Mouse (Mus musculus) forebrain, embryonic 14.5 days (tissue): ENCODE data around the gene Ssh1. TPM values are rescaled to one million over a fixed set of nuclear protein-coding genes. Genes with fewer than 3 reads are reported as not detected.

ENCODE experiments used
- ATAC-seq: fragments of 200-750 bp; cut with Nextera tagmentation; 2 replicates; pipeline ENCODE4 v1.8.0; 2017; ENCODE audit warnings: mild to moderate bottlenecking, moderate library complexity
- DNase-seq: peaks from one replicate; pipeline ENCODE4 v3.0.0-alpha.2; 2015; ENCODE audit warnings: low spot score
- H3K27ac ChIP-seq: fragments of 300-500 bp; sonication (generic); 2 replicates; pipeline ENCODE4 v1.5.1; 2014; ENCODE audit warnings: low read depth, mild to moderate bottlenecking, control low read depth, low read length, moderate library complexity
- H3K27me3 ChIP-seq: fragments of 300-500 bp; sonication (generic); replicated peaks from 2 replicates; pipeline ENCODE4 v1.6.1; 2014; ENCODE audit warnings: low read length, control low read depth, mixed read lengths; ENCODE audit not compliant: control insufficient read depth, insufficient read depth
- H3K36me3 ChIP-seq: fragments of 300-500 bp; sonication (generic); 2 replicates; pipeline ENCODE4 v1.6.1; 2014; ENCODE audit warnings: low read length, control low read depth; ENCODE audit not compliant: control insufficient read depth, insufficient read depth
- H3K4me1 ChIP-seq: fragments of 300-500 bp; sonication (generic); 2 replicates; pipeline ENCODE4 v1.6.1; 2014; ENCODE audit warnings: antibody characterized with exemption, low read length, control low read depth; ENCODE audit not compliant: control insufficient read depth, insufficient read depth
- H3K4me2 ChIP-seq: fragments of 300-500 bp; sonication (generic); 2 replicates; pipeline ENCODE4 v1.6.1; 2014; ENCODE audit warnings: mild to moderate bottlenecking, control low read depth, low read length
- H3K4me3 ChIP-seq: fragments of 300-500 bp; sonication (generic); 2 replicates; pipeline ENCODE4 v1.5.1; 2014; ENCODE audit warnings: low read depth, low read length, control low read depth
- H3K9ac ChIP-seq: fragments of 300-500 bp; sonication (generic); 2 replicates; pipeline ENCODE4 v1.6.1; 2014; ENCODE audit warnings: mild to moderate bottlenecking, low read length, control low read depth, moderate library complexity
- H3K9me3 ChIP-seq: fragments of 300-500 bp; sonication (generic); replicated peaks from 2 replicates; pipeline ENCODE4 v1.6.1; 2016; ENCODE audit warnings: low read length, control low read depth, mixed read lengths; ENCODE audit not compliant: control insufficient read depth
- WGBS: fragments of 180-500 bp; shearing (Covaris S2); extraction: QIAGEN DNeasy Blood & Tissue Kit; methylation state at CpG from one replicate; pipeline ENCODE4 v1.1.7; 2014; 5-methylcytosine and 5-hydroxymethylcytosine counted together
- polyA plus RNA-seq: library from polyadenylated mRNA; unstranded; fragments of >200 nt; fragmentation: Nextera tagmentation; extraction: Ambion mirVana; gene quantifications from 2 replicates; pipeline ENCODE4 v1.2.1, GENCODE M21; 2014

Ssh1 gene
- polyA plus RNA-seq, 1 experiment from 2014 or later = 16.0 TPM

GRCm38 (mm10) chr5:114028111-114028510 lies 34.4 kb upstream of the Ssh1 start:
- ATAC-seq = no peak
- no peaks in the 10 kb centered on the region for H3K4me1 ChIP-seq
- no peaks in the 10 kb centered on the region for H3K9me3 ChIP-seq
- H3K9ac ChIP-seq = no peak overlapping the region
- peaks cover 14% of the 10 kb centered on the region; the same call in 1 of the 2 replicates for H3K36me3 ChIP-seq
- no peaks in the 10 kb centered on the region for H3K27me3 ChIP-seq
- 87% methylated on average over 12 of the region's 12 CpGs for WGBS
- no peak for DNase-seq
- no peak overlapping the region for H3K27ac ChIP-seq
- H3K4me3 ChIP-seq = no peak overlapping the region
- no peak overlapping the region for H3K4me2 ChIP-seq

GRCm38 (mm10) chr5:114027217-114027944 lies 33.7 kb upstream of the Ssh1 start:
- H3K36me3 ChIP-seq = peaks cover 14% of the 10 kb centered on the region; the same call in 1 of the 2 replicates

GRCm38 (mm10) chr5:114024885-114025284 lies 31.2 kb upstream of the Ssh1 start:
- Histone ChIP-seq H3K4me3 (no peak overlapping the region), H3K9ac (no peak overlapping the region), H3K9me3 (no peaks in the 10 kb centered on the region), H3K4me1 (no peaks in the 10 kb centered on the region), H3K27me3 (no peaks in the 10 kb centered on the region), H3K4me2 (peak overlapping the region; percentile 14; the same call in 1 of the 2 replicates), H3K27ac (no peak overlapping the region), H3K36me3 (peaks cover 8% of the 10 kb centered on the region; the same call in 1 of the 2 replicates)
- DNase-seq = no peak
- ATAC-seq = no peak
- 9% methylated on average over 10 of the region's 10 CpGs for WGBS

More at GRCm38 (mm10) chr5:114027217-114027944, 33.7 kb upstream of the Ssh1 start:
- Histone ChIP-seq H3K9ac (no peak overlapping the region), H3K4me3 (no peak overlapping the region), H3K27me3 (no peaks in the 10 kb centered on the region), H3K27ac (no peak overlapping the region), H3K4me1 (no peaks in the 10 kb centered on the region), H3K9me3 (no peaks in the 10 kb centered on the region), H3K4me2 (no peak overlapping the region)
- WGBS = 89% methylated on average over 12 of the region's 12 CpGs
- DNase-seq = no peak
- ATAC-seq = no peak

GRCm38 (mm10) chr5:114024390-114024789 lies 30.7 kb upstream of the Ssh1 start:
- no peaks in the 10 kb centered on the region for H3K4me1 ChIP-seq
- no peak overlapping the region for H3K9ac ChIP-seq
- no peak overlapping the region for H3K27ac ChIP-seq
- WGBS = 56% methylated on average over 6 of the region's 6 CpGs
- no peak for ATAC-seq
- H3K4me2 ChIP-seq = peak overlapping the region; percentile 14; the same call in 1 of the 2 replicates
- no peak overlapping the region for H3K4me3 ChIP-seq
- DNase-seq = no peak
- peaks cover 8% of the 10 kb centered on the region; the same call in 1 of the 2 replicates for H3K36me3 ChIP-seq
- no peaks in the 10 kb centered on the region for H3K27me3 ChIP-seq
- H3K9me3 ChIP-seq = no peaks in the 10 kb centered on the region

GRCm38 (mm10) chr5:114015121-114015520 lies 21.4 kb upstream of the Ssh1 start:
- ATAC-seq = no peak
- 71% methylated on average over 7 of the region's 7 CpGs for WGBS
- Histone ChIP-seq H3K9me3 (no peaks in the 10 kb centered on the region), H3K36me3 (no peaks in the 10 kb centered on the region), H3K27ac (no peak overlapping the region), H3K4me2 (no peak overlapping the region), H3K27me3 (no peaks in the 10 kb centered on the region), H3K4me1 (no peaks in the 10 kb centered on the region), H3K9ac (no peak overlapping the region), H3K4me3 (no peak overlapping the region)
- DNase-seq = no peak

- Histone ChIP-seq H3K9me3 (no peaks in the 10 kb centered on the region), H3K36me3 (no peaks in the 10 kb centered on the region), H3K4me1 (no peaks in the 10 kb centered on the region), H3K4me3 (no peak overlapping the region), H3K4me2 (no peak overlapping the region), H3K27me3 (no peaks in the 10 kb centered on the region), H3K27ac (no peak overlapping the region), H3K9ac (no peak overlapping the region)
- 77% methylated on average over 4 of the region's 4 CpGs for WGBS
- ATAC-seq (no peak), DNase-seq (no peak)
These were observed 15.4 kb upstream of the Ssh1 start for GRCm38 (mm10) chr5:114009049-114009448.

GRCm38 (mm10) chr5:114007753-114008453 lies 14.2 kb upstream of the Ssh1 start:
- 69% methylated on average over 12 of the region's 12 CpGs for WGBS
- H3K27me3 ChIP-seq = no peaks in the 10 kb centered on the region
- H3K27ac ChIP-seq = no peak overlapping the region
- H3K36me3 ChIP-seq = no peaks in the 10 kb centered on the region
- H3K9me3 ChIP-seq = no peaks in the 10 kb centered on the region
- no peak for ATAC-seq
- H3K4me1 ChIP-seq = no peaks in the 10 kb centered on the region
- no peak overlapping the region for H3K4me2 ChIP-seq
- no peak overlapping the region for H3K9ac ChIP-seq
- H3K4me3 ChIP-seq = no peak overlapping the region
- no peak for DNase-seq

GRCm38 (mm10) chr5:114006974-114007373 lies 13.3 kb upstream of the Ssh1 start:
- WGBS = 82% methylated on average over 4 of the region's 4 CpGs

GRCm38 (mm10) chr5:114005100-114005499 lies 11.4 kb upstream of the Ssh1 start:
- no peak for DNase-seq
- no peaks in the 10 kb centered on the region for H3K4me1 ChIP-seq
- WGBS = 71% methylated on average over 5 of the region's 5 CpGs
- no peak overlapping the region for H3K9ac ChIP-seq
- H3K36me3 ChIP-seq = no peaks in the 10 kb centered on the region
- H3K27ac ChIP-seq = no peak overlapping the region
- H3K4me2 ChIP-seq = no peak overlapping the region
- ATAC-seq = no peak
- H3K9me3 ChIP-seq = no peaks in the 10 kb centered on the region
- H3K4me3 ChIP-seq = no peak overlapping the region
- no peaks in the 10 kb centered on the region for H3K27me3 ChIP-seq

More at GRCm38 (mm10) chr5:114006974-114007373, 13.3 kb upstream of the Ssh1 start:
- Histone ChIP-seq H3K4me2 (no peak overlapping the region), H3K9me3 (no peaks in the 10 kb centered on the region), H3K9ac (no peak overlapping the region), H3K36me3 (no peaks in the 10 kb centered on the region), H3K4me1 (no peaks in the 10 kb centered on the region), H3K27ac (no peak overlapping the region), H3K4me3 (no peak overlapping the region), H3K27me3 (no peaks in the 10 kb centered on the region)
- ATAC-seq = no peak
- DNase-seq = no peak
